Mouse (Mus musculus): ENCODE data around the gene Gm42688. TPM values are rescaled to one million over a fixed set of nuclear protein-coding genes. Genes with fewer than 3 reads are reported as not detected.
A peak's percentile ranks its signal among the peaks of the same experiment; 100 is the strongest.

Gm42688 gene
- 2.1 TPM in 2 replicates for polyA plus RNA-seq (2014; fragmentation: Nextera tagmentation; extraction: Ambion mirVana)

DNA sequence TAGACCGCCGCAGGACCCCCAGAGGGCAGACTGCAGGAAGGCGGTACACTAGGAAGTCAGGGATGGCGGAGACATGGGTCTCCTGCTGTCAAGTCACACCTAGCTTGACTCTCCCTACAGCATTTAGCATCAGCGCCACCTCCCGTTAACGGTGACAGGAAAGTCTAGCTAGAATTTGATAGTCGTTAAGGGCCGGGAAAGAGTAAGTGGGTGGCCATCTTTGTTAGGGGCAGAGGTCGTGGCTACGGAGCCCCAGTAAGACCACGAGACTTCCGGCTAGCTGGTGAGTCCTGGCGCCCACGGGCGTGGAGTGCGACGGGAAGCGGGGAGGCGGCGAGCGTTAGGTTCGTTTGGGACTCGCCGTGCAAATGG lies at the start of gene Gm42688, which contains the start of gene Ccdc142:
Gm42688 (plus strand) TSS at position 302 of the 372 bp plus-strand sequence.
Ccdc142 (plus strand) TSS at position 286 of the 372 bp plus-strand sequence.
- H3K4me1 ChIP-seq (ENCODE audit: control insufficient read depth, insufficient read depth, low read length) = peaks cover 5% of the 10 kb centered on the region; the same call in 1 of the 2 replicates
- peak within 1 kb of the TSS; percentile 97 for H3K4me2 ChIP-seq (ENCODE audit: low read depth, low read length)
- H3K4me3 ChIP-seq (ENCODE audit: low read depth, low read length) = peak within 1 kb of the TSS; percentile 73
- peak; percentile 94 for DNase-seq (ENCODE audit: low spot score)
- 0 out of 2 replicates have a peak, but pooled peaks cover 5% of the 10 kb centered on the region for H3K27me3 ChIP-seq (replicated peaks; ENCODE audit: control insufficient read depth, insufficient read depth, low read length)
- H3K27ac ChIP-seq (replicated peaks; ENCODE audit: low read depth, low read length) = peak within 1 kb of the TSS; percentile 74
- H3K9ac ChIP-seq (ENCODE audit: low read depth, low read length) = peak within 1 kb of the TSS; percentile 73
- peak; percentile 89 for ATAC-seq (ENCODE audit: low read depth)
- 0 out of 2 replicates have a peak, but pooled peaks cover 3% of the 10 kb centered on the region for H3K36me3 ChIP-seq (ENCODE audit: control insufficient read depth, insufficient read depth, low read length)
- WGBS = 2% methylated on average over 11 of the region's 25 CpGs
- no peaks in the 10 kb centered on the region for H3K9me3 ChIP-seq (ENCODE audit: control insufficient read depth, low read length)

DNA sequence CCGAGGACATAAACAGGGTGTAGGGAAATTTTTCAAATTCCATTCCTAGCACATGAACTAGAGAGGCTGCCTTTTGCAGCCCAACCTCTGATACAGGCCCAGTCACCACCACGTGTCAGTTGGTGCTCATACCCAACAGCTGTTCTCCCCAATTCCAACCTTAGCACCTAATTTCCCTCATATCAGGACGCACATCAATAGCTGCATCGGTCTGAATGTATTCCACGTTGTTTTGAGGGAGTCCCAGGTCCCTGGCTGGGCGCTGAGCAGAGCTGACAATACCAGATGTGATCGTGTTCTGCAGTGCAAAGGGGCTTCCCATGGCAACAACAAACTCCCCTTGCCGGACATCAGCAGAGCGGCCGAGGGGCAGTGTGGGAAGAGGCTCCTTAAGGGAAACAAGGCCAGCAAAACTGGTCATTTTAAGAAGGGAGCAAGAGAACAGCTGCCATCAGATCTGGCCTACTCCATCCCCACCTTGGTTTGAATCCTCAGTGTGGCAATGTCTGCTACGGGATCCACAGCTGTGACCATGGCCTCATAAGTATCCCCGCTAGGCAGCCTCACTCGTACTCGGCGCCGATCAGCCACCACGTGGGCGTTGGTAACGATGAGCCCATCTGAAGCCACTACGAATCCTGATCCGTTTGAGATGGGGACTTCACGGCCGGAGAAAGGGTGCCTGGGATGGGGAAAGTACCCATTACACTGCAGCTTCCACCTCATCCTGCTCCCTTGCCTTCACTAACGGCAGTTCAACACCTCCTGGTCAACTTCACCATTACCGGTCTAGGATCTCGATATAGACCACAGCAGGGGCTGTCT lies 48.1 kb upstream of the Gm42688 start:
- peak overlapping the region; percentile 94 for H3K4me3 ChIP-seq (ENCODE audit: low read depth, low read length)
- H3K27me3 ChIP-seq (replicated peaks; ENCODE audit: control insufficient read depth, insufficient read depth, low read length) = no peaks in the 10 kb centered on the region
- no peaks in the 10 kb centered on the region for H3K9me3 ChIP-seq (ENCODE audit: control insufficient read depth, low read length)
- WGBS = under 1% methylated on average over 26 of the region's 26 CpGs
- peak overlapping the region; percentile 92 for H3K9ac ChIP-seq (ENCODE audit: low read depth, low read length)
- peak overlapping the region; percentile 82 for H3K4me2 ChIP-seq (ENCODE audit: low read depth, low read length)
- peaks cover 17% of the 10 kb centered on the region for H3K4me1 ChIP-seq (ENCODE audit: control insufficient read depth, insufficient read depth, low read length)
- H3K27ac ChIP-seq (replicated peaks; ENCODE audit: low read depth, low read length) = peak overlapping the region; percentile 87
- peak; percentile 66 for DNase-seq (ENCODE audit: low spot score)
- peaks cover 39% of the 10 kb centered on the region for H3K36me3 ChIP-seq (ENCODE audit: control insufficient read depth, insufficient read depth, low read length)
- no peak for ATAC-seq (ENCODE audit: low read depth)

DNA sequence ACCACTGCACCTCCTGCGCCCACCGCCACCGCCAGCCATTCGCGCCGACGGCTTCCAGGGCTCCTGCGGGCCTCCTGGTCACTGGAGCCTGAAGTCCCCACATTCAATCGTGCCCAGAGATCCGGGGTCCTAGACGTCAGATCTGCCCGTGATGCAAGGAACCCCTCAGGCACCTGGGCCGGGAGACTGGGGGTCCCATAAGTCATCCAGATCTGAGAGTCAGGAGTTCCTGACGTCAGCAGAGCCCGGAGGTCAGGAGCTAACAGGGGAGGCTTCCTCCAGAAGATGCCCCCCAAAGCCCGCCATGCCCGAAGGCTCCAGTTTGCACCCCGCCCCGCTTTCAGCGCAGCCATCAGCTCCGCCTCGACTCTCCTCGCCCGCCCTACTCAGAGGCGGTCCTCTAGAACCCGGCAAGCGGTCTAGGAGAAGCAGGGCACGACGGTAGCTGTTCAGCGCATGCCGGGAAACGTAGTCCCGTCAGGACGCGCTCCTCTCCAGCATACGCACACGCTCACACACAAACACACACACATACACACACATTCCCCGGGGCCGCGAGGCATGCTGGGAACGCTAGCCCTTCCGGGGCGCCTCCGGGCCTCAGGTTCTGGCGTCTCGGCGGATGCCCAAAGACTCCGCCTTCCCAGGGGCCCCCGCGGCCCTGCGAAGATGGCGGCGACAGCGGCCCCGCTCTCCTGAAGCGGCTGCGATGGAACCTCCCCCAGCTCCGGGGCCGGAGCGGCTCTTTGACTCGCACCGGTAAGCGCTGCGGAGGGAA lies 47.2 kb upstream of the Gm42688 start, which contains the start of gene Aup1:
Aup1 (plus strand) TSS at position 448 of the 778 bp plus-strand sequence.
- peak within 1 kb of the TSS; percentile 87 for H3K27ac ChIP-seq (replicated peaks; ENCODE audit: low read depth, low read length)
- peak within 1 kb of the TSS; percentile 92 for H3K9ac ChIP-seq (ENCODE audit: low read depth, low read length)
- H3K36me3 ChIP-seq (ENCODE audit: control insufficient read depth, insufficient read depth, low read length) = peaks cover 39% of the 10 kb centered on the region
- peak within 1 kb of the TSS; percentile 94 for H3K4me3 ChIP-seq (ENCODE audit: low read depth, low read length)
- WGBS = 0% methylated on average over 40 of the region's 64 CpGs
- no peaks in the 10 kb centered on the region for H3K9me3 ChIP-seq (ENCODE audit: control insufficient read depth, low read length)
- no peaks in the 10 kb centered on the region for H3K27me3 ChIP-seq (replicated peaks; ENCODE audit: control insufficient read depth, insufficient read depth, low read length)
- peak within 1 kb of the TSS; percentile 82 for H3K4me2 ChIP-seq (ENCODE audit: low read depth, low read length)
- DNase-seq (ENCODE audit: low spot score) (peak; percentile 99), ATAC-seq (ENCODE audit: low read depth) (peak; percentile 98)
- H3K4me1 ChIP-seq (ENCODE audit: control insufficient read depth, insufficient read depth, low read length) = peaks cover 17% of the 10 kb centered on the region

DNA sequence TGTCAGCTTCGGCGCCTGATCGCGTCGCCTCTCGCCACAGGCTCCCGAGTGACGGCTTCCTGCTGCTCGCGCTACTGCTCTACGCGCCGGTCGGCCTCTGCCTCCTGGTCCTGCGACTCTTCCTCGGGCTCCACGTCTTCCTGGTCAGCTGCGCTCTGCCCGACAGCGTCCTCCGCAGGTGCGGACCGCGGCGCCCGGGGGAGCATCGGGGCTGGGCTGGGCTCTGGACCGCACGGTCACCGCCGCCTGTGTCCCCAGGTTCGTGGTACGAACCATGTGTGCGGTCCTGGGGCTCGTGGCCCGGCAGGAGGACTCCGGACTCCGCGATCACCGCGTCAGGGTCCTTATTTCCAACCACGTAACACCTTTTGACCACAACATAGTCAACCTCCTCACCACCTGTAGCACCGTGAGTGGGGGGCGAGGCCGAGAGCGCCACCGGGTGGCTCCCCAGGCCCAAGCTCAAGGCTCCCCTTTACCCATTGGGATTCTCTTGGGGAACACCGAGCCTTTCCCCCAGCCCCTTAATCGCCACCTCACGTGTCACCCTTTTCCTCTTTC lies 46.5 kb upstream of the Gm42688 start, which contains the start of gene Htra2:
Htra2 (minus strand) TSS at position 403 of the 561 bp plus-strand sequence.
- peak within 1 kb of the TSS; percentile 87 for H3K27ac ChIP-seq (replicated peaks; ENCODE audit: low read depth, low read length)
- H3K9me3 ChIP-seq (ENCODE audit: control insufficient read depth, low read length) = no peaks in the 10 kb centered on the region
- peak; percentile 16 for ATAC-seq (ENCODE audit: low read depth)
- DNase-seq (ENCODE audit: low spot score) = no peak
- H3K4me3 ChIP-seq (ENCODE audit: low read depth, low read length) = peak within 1 kb of the TSS; percentile 94
- WGBS = under 1% methylated on average over 34 of the region's 50 CpGs
- H3K27me3 ChIP-seq (replicated peaks; ENCODE audit: control insufficient read depth, insufficient read depth, low read length) = no peaks in the 10 kb centered on the region
- H3K4me1 ChIP-seq (ENCODE audit: control insufficient read depth, insufficient read depth, low read length) = peaks cover 17% of the 10 kb centered on the region
- peaks cover 36% of the 10 kb centered on the region for H3K36me3 ChIP-seq (ENCODE audit: control insufficient read depth, insufficient read depth, low read length)
- H3K4me2 ChIP-seq (ENCODE audit: low read depth, low read length) = peak within 1 kb of the TSS; percentile 82
- peak within 1 kb of the TSS; percentile 92 for H3K9ac ChIP-seq (ENCODE audit: low read depth, low read length)

DNA sequence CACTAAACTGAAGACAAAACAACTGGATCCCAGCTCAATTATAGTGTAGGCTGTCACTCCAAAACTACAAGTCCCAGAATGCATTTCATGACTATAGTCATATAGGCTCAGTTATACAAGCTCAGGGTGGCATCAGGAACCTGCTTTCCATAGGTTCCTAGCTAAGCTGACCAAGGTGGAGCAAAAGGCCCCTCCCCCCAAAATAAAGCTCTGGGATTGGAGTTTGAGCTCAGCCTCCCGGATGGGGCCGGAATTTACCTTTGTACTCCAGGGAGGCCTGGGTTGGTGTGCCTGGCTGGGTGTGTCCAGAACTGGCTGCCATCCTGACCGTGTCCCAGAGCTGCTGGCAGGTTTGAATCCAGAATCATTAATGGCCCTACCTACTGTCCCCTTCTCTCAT lies 43.6 kb upstream of the Gm42688 start, which contains the start of gene Dqx1:
Dqx1 (plus strand) TSS at position 55 of the 400 bp plus-strand sequence.
- H3K9ac ChIP-seq (ENCODE audit: low read depth, low read length) = no peak within 1 kb of the TSS
- H3K4me1 ChIP-seq (ENCODE audit: control insufficient read depth, insufficient read depth, low read length) = peaks cover 12% of the 10 kb centered on the region
- H3K27ac ChIP-seq (replicated peaks; ENCODE audit: low read depth, low read length) = no peak within 1 kb of the TSS
- no peak within 1 kb of the TSS for H3K4me2 ChIP-seq (ENCODE audit: low read depth, low read length)
- ATAC-seq (ENCODE audit: low read depth) (no peak), DNase-seq (ENCODE audit: low spot score) (peak; percentile 54)
- no peaks in the 10 kb centered on the region for H3K9me3 ChIP-seq (ENCODE audit: control insufficient read depth, low read length)
- H3K36me3 ChIP-seq (ENCODE audit: control insufficient read depth, insufficient read depth, low read length) = peaks cover 15% of the 10 kb centered on the region
- no peak within 1 kb of the TSS for H3K4me3 ChIP-seq (ENCODE audit: low read depth, low read length)
- 44% methylated on average over 3 of the region's 3 CpGs for WGBS
- peaks cover 12% of the 10 kb centered on the region for H3K27me3 ChIP-seq (replicated peaks; ENCODE audit: control insufficient read depth, insufficient read depth, low read length)

DNA sequence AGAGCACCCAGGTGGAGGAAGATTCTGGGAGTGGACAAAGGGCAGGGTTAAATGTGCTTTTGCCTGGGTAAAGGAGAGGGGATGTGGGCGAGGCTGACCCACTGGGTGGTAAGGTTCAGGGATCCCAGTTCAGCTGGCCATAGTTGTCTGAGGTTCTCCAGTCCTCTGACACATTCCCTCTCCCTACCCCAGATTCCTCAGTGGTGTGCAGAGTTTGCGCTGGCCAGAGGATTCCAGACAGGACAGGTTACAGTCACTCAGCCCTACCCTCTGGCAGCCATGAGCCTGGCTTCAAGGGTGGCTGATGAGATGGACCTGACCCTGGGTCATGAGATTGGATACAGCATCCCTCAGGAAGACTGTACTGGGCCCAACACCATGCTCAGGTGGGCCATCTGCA lies 42.7 kb upstream of the Gm42688 start:
- no peak overlapping the region for H3K4me3 ChIP-seq (ENCODE audit: low read depth, low read length)
- no peak overlapping the region for H3K27ac ChIP-seq (replicated peaks; ENCODE audit: low read depth, low read length)
- 100% methylated on average over 2 of the region's 2 CpGs for WGBS
- DNase-seq (ENCODE audit: low spot score) (no peak), ATAC-seq (ENCODE audit: low read depth) (no peak)
- H3K27me3 ChIP-seq (replicated peaks; ENCODE audit: control insufficient read depth, insufficient read depth, low read length) = peaks cover 20% of the 10 kb centered on the region
- H3K9me3 ChIP-seq (ENCODE audit: control insufficient read depth, low read length) = no peaks in the 10 kb centered on the region
- H3K4me2 ChIP-seq (ENCODE audit: low read depth, low read length) = no peak overlapping the region
- H3K36me3 ChIP-seq (ENCODE audit: control insufficient read depth, insufficient read depth, low read length) = peaks cover 15% of the 10 kb centered on the region
- H3K4me1 ChIP-seq (ENCODE audit: control insufficient read depth, insufficient read depth, low read length) = peaks cover 8% of the 10 kb centered on the region
- no peak overlapping the region for H3K9ac ChIP-seq (ENCODE audit: low read depth, low read length)

DNA sequence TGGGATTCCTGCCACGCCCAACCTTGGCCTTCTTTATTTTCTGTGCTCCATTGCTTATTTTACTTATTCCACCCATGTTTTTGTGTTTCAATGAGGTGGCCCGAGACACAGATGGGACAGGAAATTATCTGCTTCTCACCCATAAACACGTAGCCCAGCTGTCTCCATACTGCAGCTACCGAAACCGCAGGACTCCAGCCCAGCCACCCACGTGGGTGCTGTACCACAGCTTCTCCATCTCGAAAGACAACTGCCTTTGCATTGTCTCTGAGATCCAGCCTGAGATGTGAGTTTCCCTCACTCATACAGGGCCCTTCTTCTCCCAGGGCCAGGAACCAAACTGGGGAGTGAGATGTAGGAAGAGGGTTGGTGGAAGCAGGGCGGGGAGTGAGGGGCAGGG lies 35.4 kb upstream of the Gm42688 start:
- Histone ChIP-seq H3K36me3 (ENCODE audit: control insufficient read depth, insufficient read depth, low read length) (no peaks in the 10 kb centered on the region), H3K27me3 (replicated peaks; ENCODE audit: control insufficient read depth, insufficient read depth, low read length) (peaks cover 91% of the 10 kb centered on the region), H3K4me3 (ENCODE audit: low read depth, low read length) (no peak overlapping the region), H3K4me1 (ENCODE audit: control insufficient read depth, insufficient read depth, low read length) (peaks cover 2% of the 10 kb centered on the region), H3K27ac (replicated peaks; ENCODE audit: low read depth, low read length) (no peak overlapping the region), H3K9me3 (ENCODE audit: control insufficient read depth, low read length) (no peaks in the 10 kb centered on the region), H3K9ac (ENCODE audit: low read depth, low read length) (no peak overlapping the region), H3K4me2 (ENCODE audit: low read depth, low read length) (no peak overlapping the region)
- DNase-seq (ENCODE audit: low spot score) = no peak
- ATAC-seq (ENCODE audit: low read depth) = no peak
- WGBS = 34% methylated on average over 8 of the region's 8 CpGs

DNA sequence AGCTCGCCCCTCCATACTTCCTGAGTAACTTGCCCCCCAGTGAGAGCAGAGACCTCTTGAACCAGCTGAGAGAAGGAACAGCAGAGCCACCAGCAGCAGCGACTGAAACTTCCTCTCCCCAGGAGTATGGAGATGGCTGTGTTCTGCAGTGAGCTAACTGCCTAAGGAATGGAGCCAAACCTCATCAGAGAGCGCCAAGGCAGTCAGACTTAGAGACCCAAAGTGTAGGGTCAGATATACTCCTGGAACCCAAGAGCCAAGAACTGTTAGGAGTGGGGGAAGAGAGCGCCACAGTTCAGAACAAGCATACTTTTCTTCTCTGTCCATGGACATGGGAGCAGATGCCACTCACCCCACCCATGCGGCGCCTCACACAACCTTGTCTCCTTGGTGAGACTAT lies 35.0 kb upstream of the Gm42688 start:
- no peak overlapping the region for H3K4me2 ChIP-seq (ENCODE audit: low read depth, low read length)
- peaks cover 5% of the 10 kb centered on the region for H3K4me1 ChIP-seq (ENCODE audit: control insufficient read depth, insufficient read depth, low read length)
- no peaks in the 10 kb centered on the region for H3K36me3 ChIP-seq (ENCODE audit: control insufficient read depth, insufficient read depth, low read length)
- no peak for DNase-seq (ENCODE audit: low spot score)
- H3K9ac ChIP-seq (ENCODE audit: low read depth, low read length) = no peak overlapping the region
- H3K27me3 ChIP-seq (replicated peaks; ENCODE audit: control insufficient read depth, insufficient read depth, low read length) = peaks cover 96% of the 10 kb centered on the region
- no peaks in the 10 kb centered on the region for H3K9me3 ChIP-seq (ENCODE audit: control insufficient read depth, low read length)
- 36% methylated on average over 6 of the region's 6 CpGs for WGBS
- ATAC-seq (ENCODE audit: low read depth) = no peak
- H3K27ac ChIP-seq (replicated peaks; ENCODE audit: low read depth, low read length) = no peak overlapping the region
- H3K4me3 ChIP-seq (ENCODE audit: low read depth, low read length) = no peak overlapping the region

Data from embryonic facial prominence, embryonic 14.5 days (tissue).